Mouse (Mus musculus) CH12F3 (cell line): Measurements from ENCODE around the gene Spg20.

Experiments
- in situ Hi-C: fragments of 300-500 bp; cut with MboI; formaldehyde crosslinking; loops from 2 replicates; pipeline ENCODE4 v1.14.3; 2020; ENCODE audit warnings: low sequenced_read_pairs

The Spg20 gene

DNA sequence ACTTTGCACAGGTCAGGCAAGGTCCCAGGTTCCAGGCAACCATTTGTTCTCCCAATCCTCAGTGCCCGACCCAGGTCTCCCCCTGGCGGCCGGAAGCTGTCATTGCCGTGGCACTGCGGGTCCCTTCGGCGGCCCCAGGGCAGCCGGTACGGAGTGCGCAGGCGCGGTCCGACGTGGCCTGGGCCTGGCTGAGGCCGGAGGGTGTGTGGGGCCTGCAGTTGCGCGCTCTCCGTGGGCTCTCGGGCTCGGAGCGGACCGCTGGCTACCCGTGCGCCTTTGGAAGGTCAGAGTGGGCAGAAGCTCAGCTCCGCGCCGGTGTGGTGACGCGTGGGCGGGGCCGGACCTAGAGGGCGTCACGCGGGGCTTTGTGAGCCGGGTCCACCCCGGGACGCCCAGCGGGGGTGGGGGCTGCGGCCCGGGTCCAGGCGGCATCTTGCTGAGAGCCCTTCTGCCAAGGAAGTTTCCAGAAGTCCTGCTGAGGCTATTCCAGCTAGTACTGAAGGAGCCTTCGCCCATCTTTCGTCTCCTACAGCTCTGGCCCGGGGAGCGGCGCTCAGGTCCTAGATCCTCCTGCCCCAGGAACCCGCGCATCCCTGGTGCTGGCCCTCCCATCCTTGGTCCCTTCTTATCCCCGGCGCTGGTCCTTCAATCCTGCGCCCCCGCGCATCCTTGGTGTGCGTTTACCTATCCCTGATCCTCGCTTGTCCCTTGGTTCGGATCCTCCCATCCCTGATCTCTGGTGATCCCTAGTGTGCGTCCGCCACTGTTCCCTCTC is at the start of gene Spg20:
TSS of gene Spg20 (plus strand) at position 174 of the 775 bp plus-strand sequence.
- in situ Hi-C loops: no loop called here

DNA sequence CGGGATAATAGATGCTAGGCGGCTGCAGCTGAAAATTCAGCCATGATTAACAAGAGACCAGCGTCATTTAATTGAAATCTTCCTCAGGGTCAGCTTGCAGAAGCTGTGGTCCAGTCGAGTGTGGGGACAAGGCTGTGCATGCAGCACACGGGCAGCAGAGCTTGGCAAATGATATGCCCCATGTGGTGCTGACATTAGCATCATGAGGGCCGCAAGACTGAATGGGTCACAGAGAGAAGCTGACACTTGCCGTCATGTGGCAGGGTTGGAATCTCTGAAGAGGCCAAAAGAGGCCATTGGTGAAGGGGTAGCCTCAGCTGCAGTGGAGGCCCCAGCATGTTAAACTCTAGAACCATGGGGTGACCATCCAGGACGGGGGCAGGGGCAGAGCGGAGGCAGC is 49.3 kb upstream of the Spg20 start:
- in situ Hi-C loops: no loop called here

DNA sequence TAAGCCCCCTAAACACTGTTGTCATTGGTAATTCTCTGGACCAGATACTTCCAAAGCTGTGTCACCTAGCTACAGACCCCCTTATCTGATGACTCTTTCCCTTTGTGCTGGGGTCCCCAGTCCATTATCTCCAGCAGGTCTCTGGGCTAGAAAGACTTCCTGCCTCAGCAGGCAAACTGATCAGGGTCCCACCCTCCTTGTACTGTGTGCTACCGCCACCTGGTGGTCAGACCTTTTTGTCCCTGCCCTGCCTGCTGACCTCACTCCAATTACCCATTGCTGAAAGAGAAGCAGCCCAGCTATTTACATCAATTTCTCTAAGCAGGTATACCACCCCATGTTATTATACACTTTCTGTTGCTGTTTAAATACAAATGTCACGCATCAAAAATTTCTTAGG is 47.5 kb upstream of the Spg20 start:
- in situ Hi-C loops: no loop called here

GRCm38 (mm10) chr3:55065738-55066665 is 45.9 kb upstream of the Spg20 start:
- in situ Hi-C loops: no loop called here

DNA sequence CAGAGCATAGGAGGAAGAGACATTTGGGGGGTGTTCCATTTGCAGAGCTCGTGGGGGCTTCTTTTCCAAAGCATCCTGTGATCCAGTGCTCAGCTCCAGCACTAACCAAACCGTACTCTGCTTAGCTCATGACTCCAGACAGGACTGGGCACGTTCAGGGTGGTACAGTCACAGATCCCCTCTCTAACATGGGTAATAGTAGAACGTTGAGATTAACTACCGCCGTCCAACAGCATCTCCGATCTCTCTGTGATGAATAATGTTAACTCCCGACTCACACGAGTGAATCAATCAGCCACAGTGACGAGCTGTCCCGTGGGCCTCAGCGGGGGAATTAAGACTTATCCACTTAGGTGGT is 45.3 kb upstream of the Spg20 start:
- in situ Hi-C loops: no loop called here

DNA sequence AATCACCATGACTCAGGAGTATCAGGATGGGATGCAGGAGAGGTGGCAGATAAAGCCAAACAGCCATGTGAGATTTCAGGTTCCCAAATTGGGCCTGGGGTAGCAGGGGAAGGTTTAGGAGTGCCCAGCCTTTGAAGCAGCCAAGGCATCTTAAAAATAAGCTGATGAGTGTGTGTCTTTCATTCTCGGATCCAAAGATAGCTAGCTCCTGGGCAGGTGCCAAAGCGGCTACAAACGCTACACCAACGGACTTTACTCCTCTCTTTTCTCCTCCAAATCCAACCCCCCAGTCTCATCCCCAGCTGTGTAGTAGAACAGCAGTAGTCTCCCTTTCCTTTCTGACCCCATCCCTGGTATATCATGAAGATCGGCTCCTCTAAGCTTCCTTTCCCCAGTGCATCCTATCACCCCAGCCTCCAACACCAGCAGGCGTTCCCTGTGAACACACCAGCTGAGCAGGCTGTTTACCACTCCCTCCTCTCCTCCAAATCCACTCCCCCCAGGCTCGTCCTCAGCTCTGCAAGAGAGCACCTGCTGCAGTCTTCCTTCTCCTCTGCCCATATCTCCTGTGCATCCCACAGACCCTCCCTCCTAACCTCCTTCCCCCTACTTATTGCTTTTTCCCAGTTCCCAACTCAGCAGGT is 44.0 kb upstream of the Spg20 start:
- in situ Hi-C loops: no loop called here

GRCm38 (mm10) chr3:55074576-55075293 is 37.2 kb upstream of the Spg20 start:
- in situ Hi-C loops: no loop called here

DNA sequence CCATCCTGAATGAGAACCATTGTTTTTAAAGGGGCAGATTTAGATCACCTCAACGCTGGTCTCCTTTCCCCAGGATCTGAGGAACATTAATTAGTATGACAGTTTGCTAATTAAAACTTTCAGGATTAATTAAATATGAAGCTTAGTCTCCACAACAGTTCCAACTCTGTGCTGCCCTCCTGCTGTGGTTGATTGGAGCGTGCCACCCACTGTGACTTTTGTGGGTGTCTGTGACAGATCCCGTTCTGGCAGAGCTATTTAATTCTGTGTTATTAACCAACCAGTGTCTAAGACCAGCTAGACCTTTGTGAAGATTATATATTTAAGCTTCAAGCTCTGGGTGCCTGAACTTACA is 36.6 kb upstream of the Spg20 start:
- in situ Hi-C loops: no loop called here

- in situ Hi-C loops: no loop called here
Observed at GRCm38 (mm10) chr3:55078233-55078632, 33.7 kb upstream of the Spg20 start.

DNA sequence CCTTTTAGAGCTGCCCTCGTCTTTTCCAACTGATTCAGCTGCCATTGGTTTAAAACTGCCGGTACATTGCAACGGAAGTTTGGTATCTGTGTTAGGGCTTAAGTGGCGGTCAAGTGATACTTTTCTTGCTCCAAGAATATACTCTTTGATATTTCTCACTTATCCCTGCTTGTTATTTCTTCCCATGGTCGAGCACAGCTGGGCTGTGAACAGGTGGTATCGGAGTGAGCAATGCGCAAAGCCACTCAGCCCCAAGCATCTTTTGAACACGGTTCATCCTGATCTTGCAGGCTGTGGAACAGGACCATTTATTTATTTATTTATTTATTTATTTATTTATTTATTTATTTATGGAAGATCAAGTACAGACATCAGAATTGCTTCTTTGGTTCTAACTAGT is 32.3 kb upstream of the Spg20 start:
- in situ Hi-C loops: no loop called here

DNA sequence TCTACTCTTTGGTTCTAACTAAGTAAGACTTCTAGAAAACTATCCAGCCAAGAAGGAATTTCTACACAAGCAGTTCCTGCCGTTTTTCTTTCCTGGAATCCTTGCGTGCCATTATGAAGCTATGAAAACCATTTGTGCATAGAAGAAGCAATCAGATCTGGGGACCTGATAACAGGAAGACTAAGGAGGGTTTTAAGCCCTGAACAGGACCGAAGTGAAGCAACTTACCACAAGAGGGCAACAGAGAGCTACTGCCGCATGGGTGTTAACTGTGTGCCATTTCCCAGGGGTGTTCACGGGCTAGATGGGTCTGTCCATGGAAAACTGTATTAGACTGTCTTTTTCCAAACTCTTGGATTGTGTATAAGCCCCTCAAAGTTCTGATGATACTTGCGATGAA is 31.9 kb upstream of the Spg20 start:
- in situ Hi-C loops: no loop called here

DNA sequence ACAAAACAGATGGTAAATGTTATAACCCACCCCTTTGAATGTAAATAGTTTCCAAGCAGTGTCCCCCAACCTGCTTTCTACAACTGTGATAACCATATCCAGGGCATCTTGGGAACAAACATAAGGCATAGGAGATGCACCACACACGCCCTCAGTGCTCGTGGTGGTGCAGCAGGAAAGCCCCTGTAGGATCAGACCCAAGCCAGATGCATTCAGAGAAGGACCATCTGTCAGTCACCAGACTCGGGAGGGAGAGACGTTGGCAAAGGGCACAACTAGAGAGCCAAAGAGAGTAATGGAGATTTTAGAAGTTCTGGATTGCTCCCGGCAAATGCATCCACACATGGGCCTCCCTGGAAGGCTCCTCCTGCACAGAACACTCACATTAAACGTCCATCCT is 27.1 kb upstream of the Spg20 start:
- in situ Hi-C loops: no loop called here

GRCm38 (mm10) chr3:55085716-55086115 is 26.2 kb upstream of the Spg20 start:
- in situ Hi-C loops: no loop called here

DNA sequence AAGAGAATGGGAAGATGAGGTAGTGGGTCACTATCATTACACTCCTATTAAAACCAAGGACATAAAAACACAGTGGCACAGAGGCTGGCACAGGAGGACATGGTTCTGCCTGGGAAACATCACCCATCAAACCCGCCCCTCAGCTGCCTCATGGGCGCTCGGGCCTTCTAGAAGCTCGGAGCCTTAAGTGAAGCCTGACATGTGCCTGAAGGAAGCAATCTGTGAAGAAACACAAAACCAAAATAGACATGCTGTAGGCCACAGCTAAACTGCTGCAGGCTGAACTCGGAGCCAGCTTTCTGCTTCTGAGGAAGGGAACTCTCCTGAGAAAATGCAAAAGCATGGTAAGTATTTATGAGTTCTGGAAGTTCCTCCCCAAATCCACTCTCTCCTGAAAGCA is 25.0 kb upstream of the Spg20 start:
- in situ Hi-C loops: no loop called here

GRCm38 (mm10) chr3:55087360-55087759 is 24.5 kb upstream of the Spg20 start:
- in situ Hi-C loops: no loop called here

- in situ Hi-C loops: no loop called here
Observed at GRCm38 (mm10) chr3:55088359-55088758, 23.5 kb upstream of the Spg20 start.

DNA sequence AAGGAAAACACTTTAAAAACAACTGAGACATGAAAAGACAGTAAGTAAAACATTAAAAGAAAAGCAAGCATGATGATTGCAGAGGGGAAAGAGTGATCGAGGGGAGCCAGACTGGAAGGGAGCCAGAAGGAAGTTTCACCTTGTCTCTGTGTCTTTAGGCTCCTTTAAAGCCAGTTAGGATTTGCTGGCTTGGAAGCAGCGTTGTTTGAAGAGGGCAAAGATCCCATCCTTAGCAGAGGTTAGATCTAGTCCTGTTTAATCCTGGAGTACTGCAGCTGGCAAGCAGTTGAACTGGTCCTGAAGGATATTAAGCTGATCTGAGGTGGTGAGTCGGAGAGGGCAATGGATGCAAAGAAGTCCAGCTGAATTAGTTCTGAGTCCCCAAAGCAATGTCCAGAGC is 23.1 kb upstream of the Spg20 start:
- in situ Hi-C loops: no loop called here

DNA sequence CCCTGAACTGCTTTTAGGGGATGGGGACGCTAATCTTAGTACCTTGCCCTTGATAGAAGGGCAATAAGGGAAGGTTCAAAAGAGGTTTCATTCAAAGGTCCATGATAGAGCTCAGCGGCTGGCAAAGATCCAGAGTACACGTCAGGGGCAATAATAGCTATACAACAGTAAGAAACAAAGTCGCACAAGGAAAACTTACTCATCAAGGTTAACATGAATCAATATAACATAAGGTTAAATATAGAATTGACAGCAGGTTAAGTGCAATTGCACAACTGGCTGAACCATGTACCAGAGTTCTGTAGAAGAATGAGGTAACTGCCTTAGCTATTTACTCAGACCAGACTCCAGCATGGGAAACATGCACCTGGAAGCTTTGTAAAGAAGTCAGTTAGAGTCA is 22.6 kb upstream of the Spg20 start:
- in situ Hi-C loops: no loop called here

DNA sequence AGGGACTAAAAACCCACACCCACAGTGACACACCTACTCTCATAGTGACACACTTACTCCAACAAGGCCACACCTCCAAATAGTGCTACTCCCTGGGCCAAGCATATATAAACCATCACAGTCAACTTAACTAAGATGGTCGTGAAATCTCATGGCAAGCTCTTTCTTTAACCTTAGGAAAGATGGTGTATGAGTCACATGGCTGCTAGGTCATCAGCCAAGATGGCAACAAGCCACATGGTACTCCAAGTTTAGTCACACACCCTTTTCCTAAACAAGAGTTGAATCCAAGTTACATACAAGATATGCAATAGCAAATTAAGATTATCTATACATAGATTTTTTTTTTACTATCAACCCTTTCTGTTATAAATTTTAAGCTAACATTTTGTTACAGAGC is 18.7 kb upstream of the Spg20 start:
- in situ Hi-C loops: no loop called here

DNA sequence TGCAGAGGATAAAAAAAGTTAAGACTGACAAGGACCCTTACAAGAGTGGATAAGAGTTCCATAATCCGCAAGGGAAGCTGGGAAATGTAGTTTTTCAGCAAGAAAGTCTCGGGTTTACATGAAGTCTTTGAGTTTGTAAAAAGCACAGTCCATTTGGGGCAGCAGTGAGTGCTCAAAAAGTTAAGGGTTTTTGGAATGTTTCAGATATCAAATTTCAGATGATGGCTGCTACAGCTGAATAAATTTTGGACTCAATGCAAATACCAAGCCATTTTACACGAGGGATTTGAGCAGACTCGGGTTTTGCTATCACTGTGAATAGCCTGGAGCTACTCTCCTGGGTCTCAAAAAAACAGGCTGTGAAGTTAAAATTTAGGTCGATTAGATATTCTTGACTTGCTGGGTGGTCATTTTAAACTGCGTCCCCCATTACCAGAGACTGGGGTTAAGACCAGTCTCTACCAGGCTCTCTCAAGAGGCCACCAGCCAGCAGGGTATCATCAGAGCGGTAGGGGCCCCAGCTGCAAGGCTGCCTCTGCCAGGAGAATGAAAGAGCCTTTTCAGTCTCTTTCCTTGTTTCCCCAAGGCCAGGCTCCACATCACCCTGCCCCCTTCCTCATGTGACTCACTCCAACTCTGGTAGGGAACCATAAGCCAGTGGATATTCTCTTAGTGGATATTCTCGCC is 15.8 kb upstream of the Spg20 start:
- in situ Hi-C loops: no loop called here

- in situ Hi-C loops: no loop called here
Observed at GRCm38 (mm10) chr3:55096655-55097005, 15.3 kb upstream of the Spg20 start.
